Mouse (Mus musculus): ENCODE results near the gene 5330417C22Rik.
"Not testable (repeated sequence)": the region's sequence is repeated elsewhere in the genome, so short reads cannot be mapped to it uniquely, and the experiment has no call there.

5330417C22Rik gene

DNA sequence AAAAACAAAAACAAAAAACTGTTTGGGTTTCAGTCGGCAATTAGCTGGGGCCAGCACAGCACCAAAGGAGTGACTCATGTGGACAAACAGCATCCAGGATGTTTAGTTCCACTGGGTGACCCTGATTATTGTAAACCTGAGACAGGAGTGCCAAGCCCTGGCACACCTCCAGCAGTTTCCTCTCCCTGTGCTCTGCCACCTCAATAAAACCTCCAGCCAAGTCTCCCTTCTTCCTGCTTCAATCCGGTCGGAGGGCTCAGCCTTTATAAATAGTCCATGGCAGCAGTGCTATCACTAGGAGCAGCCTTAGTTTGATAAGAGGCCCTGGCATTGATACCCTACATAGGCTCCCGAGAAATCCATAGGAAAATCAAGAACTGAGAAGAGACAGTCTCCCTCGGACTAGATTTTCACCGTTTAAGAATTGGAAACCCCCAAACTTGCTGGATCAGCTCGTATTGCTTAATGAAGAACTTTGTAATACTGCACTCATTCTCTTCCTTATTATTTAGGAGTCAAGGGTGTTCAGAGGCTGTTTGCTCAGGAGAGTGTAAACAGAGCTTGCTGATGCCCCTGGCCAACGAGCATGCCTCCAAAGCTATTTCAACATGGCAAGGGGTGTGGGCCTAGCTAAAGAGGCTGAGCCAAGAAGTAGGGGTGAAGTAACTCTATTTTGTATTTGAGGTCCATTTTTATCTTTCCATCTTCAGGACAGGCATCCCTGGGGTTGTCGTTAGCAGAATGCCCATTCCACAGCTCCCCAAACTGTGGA is 3.0 kb downstream of the 5330417C22Rik start:
- DNase-seq (ENCODE audit: extremely low spot score, low spot score) = no peak

- no peak for DNase-seq (ENCODE audit: extremely low spot score, low spot score)
Observed at GRCm38 (mm10) chr3:108528489-108528888, 7.8 kb downstream of the 5330417C22Rik start.

DNA sequence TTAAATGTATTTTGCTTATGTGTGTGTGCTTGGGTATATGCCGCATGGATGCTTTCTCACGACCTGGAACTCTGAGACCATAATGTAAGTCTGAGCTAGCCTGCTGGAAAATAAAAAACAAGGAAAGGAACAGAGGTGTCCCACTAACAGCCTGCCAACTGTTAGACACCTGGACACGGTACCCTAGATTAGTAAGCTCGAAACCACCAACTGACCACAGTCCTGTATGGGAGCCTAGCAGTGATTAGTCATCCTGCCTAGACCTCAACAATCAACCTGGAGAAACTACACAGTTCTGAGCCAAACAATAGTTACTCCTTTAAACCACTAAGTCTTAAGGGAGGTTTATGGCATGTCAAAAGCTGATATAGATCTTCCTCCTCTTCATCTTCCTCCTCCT is 12.9 kb downstream of the 5330417C22Rik start:
- DNase-seq (ENCODE audit: extremely low spot score, low spot score) = no peak

DNA sequence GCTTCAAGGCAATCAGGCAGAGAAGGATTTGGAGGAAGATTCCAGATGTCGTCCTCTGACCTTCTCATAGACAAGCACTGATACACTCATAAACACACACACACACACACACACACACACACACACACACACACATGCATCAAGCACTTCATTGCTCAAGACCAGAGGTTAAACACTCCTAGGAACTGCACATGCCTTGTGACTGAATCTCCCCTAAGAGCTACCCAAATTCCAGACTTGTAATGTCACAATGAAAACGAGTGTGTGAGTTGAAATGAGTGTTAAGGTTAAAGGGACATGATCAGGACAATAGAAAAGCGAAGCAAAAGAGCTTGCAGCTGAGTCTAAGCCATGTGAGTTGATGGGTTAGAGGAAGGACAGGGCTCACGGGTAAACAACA is 18.1 kb downstream of the 5330417C22Rik start:
- DNase-seq (ENCODE audit: extremely low spot score, low spot score) = no peak

GRCm38 (mm10) chr3:108513465-108513864 is 22.9 kb downstream of the 5330417C22Rik start:
- DNase-seq (ENCODE audit: extremely low spot score, low spot score) = no peak

GRCm38 (mm10) chr3:108510716-108511483 is 25.4 kb downstream of the 5330417C22Rik start:
- DNase-seq (ENCODE audit: extremely low spot score, low spot score) = no peak

- DNase-seq (ENCODE audit: extremely low spot score, low spot score) = no peak
Observed at GRCm38 (mm10) chr3:108510156-108510555, 26.2 kb downstream of the 5330417C22Rik start.

DNA sequence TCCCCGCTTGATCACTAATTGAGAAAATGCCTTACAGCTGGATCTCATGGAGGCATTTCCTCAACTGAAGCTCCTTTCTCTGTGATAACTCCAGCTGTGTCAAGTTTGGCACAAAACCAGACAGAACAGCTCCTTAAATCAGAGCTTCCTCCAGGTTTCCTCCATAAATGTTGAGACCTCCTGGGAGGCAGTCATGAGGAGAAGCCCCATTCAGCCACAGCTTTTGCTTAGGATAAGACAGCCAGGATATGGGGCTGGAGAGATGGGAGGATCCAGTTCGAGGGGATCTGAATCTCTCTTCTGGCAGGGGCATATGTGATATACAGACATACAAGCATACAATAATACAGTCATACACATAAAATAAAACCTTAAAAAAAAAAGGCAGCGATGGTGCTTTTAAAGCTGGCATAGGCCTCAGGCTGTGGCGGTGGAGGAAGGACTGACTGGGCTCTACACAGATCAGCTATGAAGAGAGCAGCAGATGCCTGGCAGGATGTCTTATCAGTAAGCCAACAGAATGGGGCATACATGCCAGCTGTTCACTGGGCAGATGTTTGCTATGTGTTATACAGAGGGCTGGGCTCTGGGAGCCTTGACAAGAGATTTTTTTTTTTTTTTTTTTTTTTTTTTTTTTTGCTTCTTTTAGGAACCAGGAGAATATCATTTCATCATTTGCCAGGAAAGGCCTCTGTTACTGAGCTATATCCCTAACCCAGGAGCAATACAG is 27.4 kb downstream of the 5330417C22Rik start:
- no peak for DNase-seq (ENCODE audit: extremely low spot score, low spot score)

GRCm38 (mm10) chr3:108503908-108504307 is 32.4 kb downstream of the 5330417C22Rik start:
- DNase-seq (ENCODE audit: extremely low spot score, low spot score) = no peak

GRCm38 (mm10) chr3:108501411-108501810 is 34.9 kb downstream of the 5330417C22Rik start:
- DNase-seq (ENCODE audit: extremely low spot score, low spot score) = not testable (repeated sequence)

- no peak for DNase-seq (ENCODE audit: extremely low spot score, low spot score)
Observed at GRCm38 (mm10) chr3:108499826-108500225, 36.5 kb downstream of the 5330417C22Rik start.

DNA sequence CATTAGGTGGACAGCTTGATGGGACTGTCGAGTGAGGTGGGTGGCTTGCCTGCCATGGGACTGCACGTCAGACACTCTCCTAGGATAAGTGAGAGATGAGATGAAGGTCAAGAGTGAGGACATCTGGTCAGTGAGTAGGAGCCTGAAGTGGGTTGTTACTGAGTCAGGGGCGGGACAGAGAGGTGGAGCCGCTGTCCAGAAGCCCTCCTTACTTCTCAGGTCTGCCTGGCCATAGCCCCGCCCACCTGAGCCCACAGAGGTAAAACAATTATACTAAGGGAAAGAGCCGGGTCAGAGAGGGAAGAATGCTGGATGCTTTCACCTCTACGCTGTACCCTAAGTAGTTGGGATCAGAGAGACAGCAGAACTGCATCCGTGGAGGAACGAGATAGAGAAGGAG is 38.7 kb downstream of the 5330417C22Rik start:
- DNase-seq (ENCODE audit: extremely low spot score, low spot score) = no peak

GRCm38 (mm10) chr3:108495486-108495885 is 40.9 kb downstream of the 5330417C22Rik start:
- no peak for DNase-seq (ENCODE audit: extremely low spot score, low spot score)

DNA sequence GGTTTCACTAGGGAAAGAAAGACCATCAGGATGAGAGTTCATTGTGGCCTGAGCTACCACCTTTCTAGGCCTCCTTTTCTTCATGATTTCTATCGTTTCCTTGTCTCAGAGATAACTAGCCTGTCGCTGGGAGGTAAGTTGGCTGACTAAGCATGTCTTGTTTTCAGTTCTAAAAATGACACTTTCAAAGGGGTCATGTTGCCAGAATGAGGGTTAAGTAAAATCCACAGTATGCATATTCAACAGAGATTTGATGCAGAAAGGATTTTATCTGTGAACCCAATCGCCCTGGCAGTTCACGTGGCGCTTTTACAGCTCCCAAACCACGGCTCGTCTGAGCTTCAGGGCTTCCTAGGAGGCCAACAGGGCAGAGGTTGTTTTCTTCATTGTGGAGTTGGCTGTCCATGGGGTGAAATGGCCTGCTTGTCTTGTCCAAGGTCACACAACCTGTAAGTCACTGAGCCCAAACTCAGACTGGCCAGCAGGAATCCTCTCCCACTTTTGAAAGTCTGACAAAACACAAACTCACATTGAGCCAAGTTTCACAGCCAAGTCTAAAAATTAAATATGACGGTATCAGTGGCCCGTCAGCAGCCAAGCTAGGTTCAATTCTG is 41.4 kb downstream of the 5330417C22Rik start:
- DNase-seq (ENCODE audit: extremely low spot score, low spot score) = no peak

- no peak for DNase-seq (ENCODE audit: extremely low spot score, low spot score)
Observed at GRCm38 (mm10) chr3:108489968-108490367, 46.4 kb downstream of the 5330417C22Rik start.

DNA sequence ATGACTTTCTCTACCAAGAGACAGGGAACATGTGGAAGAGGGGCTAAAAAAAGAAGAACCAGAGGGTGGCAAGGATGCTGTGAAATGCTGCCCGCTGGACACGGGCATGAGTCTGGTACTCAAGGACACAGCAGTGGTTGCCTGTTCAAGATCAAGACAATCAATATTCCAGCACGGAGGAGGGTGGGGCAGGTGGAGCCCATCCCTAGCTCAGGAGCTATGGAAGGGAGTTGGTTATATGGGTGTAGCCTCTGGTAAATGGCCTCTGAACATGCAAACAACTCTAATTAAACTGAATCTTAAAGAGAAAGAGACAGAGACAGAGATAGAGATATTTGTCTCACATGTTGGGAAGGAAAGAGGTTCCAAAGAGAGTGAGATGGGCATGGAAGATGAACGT is 51.6 kb downstream of the 5330417C22Rik start:
- no peak for DNase-seq (ENCODE audit: extremely low spot score, low spot score)

GRCm38 (mm10) chr3:108478800-108479199 is 57.5 kb downstream of the 5330417C22Rik start:
- no peak for DNase-seq (ENCODE audit: extremely low spot score, low spot score)

DNA sequence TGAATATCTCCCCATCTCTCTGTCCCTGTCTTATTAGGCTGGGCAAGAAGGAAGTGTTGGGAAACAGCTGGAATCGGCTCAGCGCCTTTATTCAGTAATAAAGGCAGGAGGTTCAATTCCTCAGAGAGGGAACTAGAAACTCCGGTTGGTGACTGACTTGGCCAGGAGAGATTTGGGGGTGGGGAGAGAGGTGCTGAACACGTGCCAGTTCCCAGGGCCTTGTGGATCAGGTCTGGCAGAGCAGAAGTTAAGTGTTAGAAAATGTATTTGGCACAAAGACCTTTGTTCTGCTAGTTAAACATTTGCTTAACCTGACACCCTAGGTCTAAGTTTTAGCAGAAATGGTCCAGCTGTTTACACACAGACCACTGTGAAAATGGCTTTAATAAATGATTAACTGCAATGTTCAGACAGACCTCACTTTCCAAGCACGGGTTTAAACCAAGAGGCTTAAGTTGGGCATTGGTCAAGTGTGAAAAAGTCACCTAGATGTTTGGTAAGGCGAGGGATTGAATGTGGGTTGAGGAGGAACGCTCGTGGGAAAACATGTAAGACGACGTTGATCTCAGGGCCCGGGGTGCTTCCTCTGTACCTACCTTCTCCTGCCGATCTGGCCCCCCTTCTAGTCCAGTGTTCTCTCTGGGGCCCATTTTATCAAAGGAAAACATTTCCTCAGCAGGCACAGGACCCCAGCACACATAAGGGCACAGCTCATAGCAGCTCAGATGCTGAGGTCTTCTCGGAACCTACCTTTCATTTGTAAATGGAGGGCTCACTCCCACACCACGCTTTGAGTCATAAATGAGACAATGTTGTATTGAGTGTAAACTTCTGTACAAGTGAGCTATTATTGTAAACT is 59.3 kb downstream of the 5330417C22Rik start:
- DNase-seq (ENCODE audit: extremely low spot score, low spot score) = no peak

DNA sequence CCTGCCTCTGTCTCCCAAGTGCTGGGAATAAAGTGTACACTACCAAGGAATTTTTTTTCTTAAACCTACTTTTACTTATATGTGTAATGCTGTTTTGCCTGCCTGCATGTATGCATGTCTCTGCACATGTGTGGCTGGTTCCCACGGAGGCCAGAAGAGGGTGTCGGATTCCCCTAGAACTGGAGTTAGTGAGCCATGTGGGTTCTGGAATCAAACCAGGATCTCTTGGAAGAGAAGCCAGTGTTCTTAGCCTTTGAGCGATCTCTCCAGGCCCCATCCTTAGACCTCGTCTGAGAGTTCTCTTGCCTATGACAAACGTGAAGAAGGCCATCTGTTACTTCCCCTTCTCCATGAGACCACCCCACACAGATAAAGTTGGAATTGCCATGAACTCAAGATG is 60.8 kb downstream of the 5330417C22Rik start:
- DNase-seq (ENCODE audit: extremely low spot score, low spot score) = no peak

GRCm38 (mm10) chr3:108474969-108475368 is 61.4 kb downstream of the 5330417C22Rik start:
- DNase-seq (ENCODE audit: extremely low spot score, low spot score) = no peak

- DNase-seq (ENCODE audit: extremely low spot score, low spot score) = peak; percentile 25
Observed at GRCm38 (mm10) chr3:108467760-108468159, 68.6 kb downstream of the 5330417C22Rik start.

Measured in neural tube, embryonic 10.5 days (tissue).